Mouse (Mus musculus): ENCODE results near the gene Itpkb. TPM values are rescaled to one million over a fixed set of nuclear protein-coding genes. Genes with fewer than 3 reads are reported as not detected.

The Itpkb gene
- total and polyA plus RNA-seq, 3 experiments, result 4.2 to 14.4 (median 10.6) TPM

GRCm38 (mm10) chr1:180390746-180391574 is 60.7 kb downstream of the Itpkb start:
- dilution Hi-C loops (cut with MboI; ENCODE audit: extremely low pct_ligation_motif_present, extremely low pct_unique_long_range_greater_than_20kb, low sequenced_read_pairs) (no loop called here), in situ Hi-C loops (cut with MboI; ENCODE audit: low pct_ligation_motif_present, low pct_unique_long_range_greater_than_20kb, low sequenced_read_pairs) (no loop called here)
- 0 out of 2 replicates have a peak, but pooled peaks cover 6% of the 10 kb centered on the region for H3K79me2 ChIP-seq (replicated peaks; ENCODE audit: control insufficient read depth, extremely low read depth, insufficient read depth, poor library complexity, severe bottlenecking)
- peak overlapping the region; percentile 87 for H3K27ac ChIP-seq (ENCODE audit: insufficient read depth, low read depth)
- TF ChIP-seq CHD1 (IDR thresholded peaks at IDR 0.05; ENCODE audit: low read depth, low read length) (no peak), MAZ (IDR thresholded peaks at IDR 0.05; ENCODE audit: low read depth, low read length) (0 out of 2 replicates have a peak, but pooled peaks have one; percentile 5)
- no peaks in the 10 kb centered on the region for H3K27me3 ChIP-seq (replicated peaks)
- peaks cover 38 to 88% of the 10 kb centered on the region in 2 experiments for H3K4me1 ChIP-seq (ENCODE audit: control insufficient read depth in 1 of 2, insufficient read depth in 2 of 2)
- peak; percentile 72 for DNase-seq (ENCODE audit: extremely low read depth)
- H3K36me3 ChIP-seq (replicated peaks in 1 of 2; ENCODE audit: control insufficient read depth in 1 of 2, insufficient read depth in 1 of 2, low read length in 1 of 2), result peaks cover 3 to 13% of the 10 kb centered on the region in 2 experiments
- H3K9ac ChIP-seq (ENCODE audit: insufficient read depth, low read depth), result peak overlapping the region; percentile 5; the same call in 1 of the 2 replicates
- no peaks in the 10 kb centered on the region for H3K9me3 ChIP-seq (replicated peaks; ENCODE audit: low read length)
- peak overlapping the region; percentile 47 for H3K4me2 ChIP-seq (ENCODE audit: insufficient read depth, low read depth, poor library complexity, severe bottlenecking)
- H3K4me3 ChIP-seq (replicated peaks in 1 of 3; ENCODE audit: low read depth in 2 of 3, low read length in 2 of 3, poor library complexity in 1 of 3), result no peak overlapping the region

GRCm38 (mm10) chr1:180391575-180391945 is 61.3 kb downstream of the Itpkb start:
- H3K27me3 ChIP-seq (replicated peaks), result no peaks in the 10 kb centered on the region
- 0 out of 2 replicates have a peak, but pooled peaks cover 4% of the 10 kb centered on the region for H3K79me2 ChIP-seq (replicated peaks; ENCODE audit: control insufficient read depth, extremely low read depth, insufficient read depth, poor library complexity, severe bottlenecking)
- H3K36me3 ChIP-seq (replicated peaks in 1 of 2; ENCODE audit: control insufficient read depth in 1 of 2, insufficient read depth in 1 of 2, low read length in 1 of 2), result peaks cover 3 to 15% of the 10 kb centered on the region in 2 experiments
- dilution Hi-C loops (cut with MboI; ENCODE audit: extremely low pct_ligation_motif_present, extremely low pct_unique_long_range_greater_than_20kb, low sequenced_read_pairs), result no loop called here
- in situ Hi-C loops (cut with MboI; ENCODE audit: low pct_ligation_motif_present, low pct_unique_long_range_greater_than_20kb, low sequenced_read_pairs), result no loop called here
- TF ChIP-seq JUND (conservative IDR thresholded peaks at IDR 0.05; ENCODE audit: low read depth, low read length), result no peak
- no peak for TF ChIP-seq HCFC1 (IDR thresholded peaks at IDR 0.05; ENCODE audit: low read depth, low read length)
- no peak for TF ChIP-seq ETS1 (conservative IDR thresholded peaks at IDR 0.05; ENCODE audit: low read depth, low read length)
- no peak overlapping the region for H3K9ac ChIP-seq (ENCODE audit: insufficient read depth, low read depth)
- no peak overlapping the region for H3K4me3 ChIP-seq (replicated peaks in 1 of 3; ENCODE audit: low read depth in 2 of 3, low read length in 2 of 3, poor library complexity in 1 of 3)
- H3K27ac ChIP-seq (ENCODE audit: insufficient read depth, low read depth), result peak overlapping the region; percentile 87
- no peak for DNase-seq (ENCODE audit: extremely low read depth)
- H3K4me2 ChIP-seq (ENCODE audit: insufficient read depth, low read depth, poor library complexity, severe bottlenecking), result no peak overlapping the region
- peaks cover 38 to 88% of the 10 kb centered on the region in 2 experiments for H3K4me1 ChIP-seq (ENCODE audit: control insufficient read depth in 1 of 2, insufficient read depth in 2 of 2)
- no peaks in the 10 kb centered on the region for H3K9me3 ChIP-seq (replicated peaks; ENCODE audit: low read length)

- Histone ChIP-seq H3K79me2 (replicated peaks; ENCODE audit: control insufficient read depth, extremely low read depth, insufficient read depth, poor library complexity, severe bottlenecking) (0 out of 2 replicates have a peak, but pooled peaks cover 4% of the 10 kb centered on the region), H3K4me2 (ENCODE audit: insufficient read depth, low read depth, poor library complexity, severe bottlenecking) (peak overlapping the region; percentile 25; the same call in 1 of the 2 replicates), H3K4me3 (replicated peaks in 1 of 3; ENCODE audit: low read depth in 2 of 3, low read length in 2 of 3, poor library complexity in 1 of 3) (no peak overlapping the region), H3K9ac (ENCODE audit: insufficient read depth, low read depth) (peak overlapping the region; percentile 6; the same call in 1 of the 2 replicates), H3K27ac (ENCODE audit: insufficient read depth, low read depth) (peak overlapping the region; percentile 87), H3K9me3 (replicated peaks; ENCODE audit: low read length) (no peaks in the 10 kb centered on the region), H3K36me3 (replicated peaks in 1 of 2; ENCODE audit: control insufficient read depth in 1 of 2, insufficient read depth in 1 of 2, low read length in 1 of 2) (peaks cover 3 to 15% of the 10 kb centered on the region in 2 experiments), H3K4me1 (ENCODE audit: control insufficient read depth in 1 of 2, insufficient read depth in 2 of 2) (peaks cover 38 to 95% of the 10 kb centered on the region in 2 experiments), H3K27me3 (replicated peaks) (no peaks in the 10 kb centered on the region)
- dilution Hi-C loops (cut with MboI; ENCODE audit: extremely low pct_ligation_motif_present, extremely low pct_unique_long_range_greater_than_20kb, low sequenced_read_pairs) (no loop called here), in situ Hi-C loops (cut with MboI; ENCODE audit: low pct_ligation_motif_present, low pct_unique_long_range_greater_than_20kb, low sequenced_read_pairs) (no loop called here)
- peak; percentile 78 for DNase-seq (ENCODE audit: extremely low read depth)
- peak; percentile 65; the same call in 1 of the 2 replicates for TF ChIP-seq TCF12 (IDR thresholded peaks at IDR 0.05; ENCODE audit: low read depth, low read length)
- no peak for TF ChIP-seq ZC3H11A (IDR thresholded peaks at IDR 0.05; ENCODE audit: low read depth, low read length)
- TF ChIP-seq E2F4 (IDR thresholded peaks at IDR 0.05; ENCODE audit: insufficient replicate concordance, low read depth, low read length), result 0 out of 2 replicates have a peak, but pooled peaks have one; percentile 21
- TF ChIP-seq RCOR1 (conservative IDR thresholded peaks at IDR 0.05; ENCODE audit: low read depth, low read length), result peak; percentile 82
- TF ChIP-seq JUN (IDR thresholded peaks at IDR 0.05; ENCODE audit: insufficient read depth, low read depth, low read length), result peak; percentile 89
- no peak for TF ChIP-seq POLR2A (IDR thresholded peaks at IDR 0.05; ENCODE audit: low read depth, low read length)
- TF ChIP-seq USF1 (IDR thresholded peaks at IDR 0.05; ENCODE audit: low read depth, low read length), result no peak
- peak; percentile 7; the same call in 1 of the 2 replicates for TF ChIP-seq NRF1 (IDR thresholded peaks at IDR 0.05; ENCODE audit: low read depth, low read length)
- peak; percentile 94 for TF ChIP-seq IRF4 (IDR thresholded peaks at IDR 0.05; ENCODE audit: low read depth, low read length)
- peak; percentile 68 for TF ChIP-seq BHLHE40 (IDR thresholded peaks at IDR 0.05; ENCODE audit: low read depth, low read length)
- no peak for TF ChIP-seq POLR2AphosphoS2 (IDR thresholded peaks at IDR 0.05; ENCODE audit: low read depth, low read length)
- TF ChIP-seq CHD1 (IDR thresholded peaks at IDR 0.05; ENCODE audit: low read depth, low read length), result peak; percentile 95
- peak; percentile 91 for TF ChIP-seq EP300 (IDR thresholded peaks at IDR 0.05; ENCODE audit: low read length)
- no peak for TF ChIP-seq CTCF (conservative IDR thresholded peaks at IDR 0.05 in 1 of 2, IDR thresholded peaks at IDR 0.05 in 1 of 2; ENCODE audit: low read depth in 2 of 2, low read length in 2 of 2)
- no peak for TF ChIP-seq NELFE (IDR thresholded peaks at IDR 0.05; ENCODE audit: low read depth, low read length)
- 0 out of 2 replicates have a peak, but pooled peaks have one; percentile 54 for TF ChIP-seq TBP (conservative IDR thresholded peaks at IDR 0.05; ENCODE audit: low read depth, low read length)
- TF ChIP-seq MAFK (IDR thresholded peaks at IDR 0.05; ENCODE audit: insufficient replicate concordance, low read length), result peak; percentile 33; the same call in 1 of the 2 replicates
- TF ChIP-seq ETS1 (conservative IDR thresholded peaks at IDR 0.05; ENCODE audit: low read depth, low read length), result peak; percentile 83
- TF ChIP-seq PAX5 (IDR thresholded peaks at IDR 0.05; ENCODE audit: low read length), result no peak
These were observed 62.0 kb downstream of the Itpkb start for GRCm38 (mm10) chr1:180392137-180392798.

Data from CH12.LX (cell line).